Mouse (Mus musculus): ENCODE measurements around the gene Hoxc4. TPM values are rescaled to one million over a fixed set of nuclear protein-coding genes. Genes with fewer than 3 reads are reported as not detected.

Hoxc4 gene
- total RNA-seq (2014; fragmentation: Nextera tagmentation) (not detected in 2 replicates), total RNA-seq (2017) (not detected in 2 replicates)

DNA sequence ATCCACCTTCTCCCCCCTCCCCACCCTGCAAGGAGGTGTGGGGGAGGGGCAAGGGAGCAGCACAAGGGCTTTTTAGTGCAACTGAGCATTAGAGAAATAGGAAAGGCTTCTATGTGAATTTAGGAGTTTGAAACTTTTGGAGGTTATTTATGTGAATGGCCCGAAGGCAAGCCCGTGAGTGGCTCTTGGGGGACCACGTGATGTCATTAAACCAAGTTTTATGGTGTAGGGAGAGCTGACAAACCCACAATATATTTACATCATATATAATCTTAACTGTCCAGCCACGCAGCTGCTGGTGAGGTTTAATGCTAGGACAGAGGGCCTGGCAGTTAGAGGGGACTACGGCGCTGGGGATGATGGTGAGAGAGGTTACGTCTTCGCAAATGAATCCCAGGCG is at the start of gene Hoxc4:
Gene Hoxc4 (plus strand): TSS at position 299 of the 400 bp plus-strand sequence.
- no peak for ATAC-seq (replicated peaks; ENCODE audit: low FRiP score, low TSS enrichment, poor library complexity, severe bottlenecking)

DNA sequence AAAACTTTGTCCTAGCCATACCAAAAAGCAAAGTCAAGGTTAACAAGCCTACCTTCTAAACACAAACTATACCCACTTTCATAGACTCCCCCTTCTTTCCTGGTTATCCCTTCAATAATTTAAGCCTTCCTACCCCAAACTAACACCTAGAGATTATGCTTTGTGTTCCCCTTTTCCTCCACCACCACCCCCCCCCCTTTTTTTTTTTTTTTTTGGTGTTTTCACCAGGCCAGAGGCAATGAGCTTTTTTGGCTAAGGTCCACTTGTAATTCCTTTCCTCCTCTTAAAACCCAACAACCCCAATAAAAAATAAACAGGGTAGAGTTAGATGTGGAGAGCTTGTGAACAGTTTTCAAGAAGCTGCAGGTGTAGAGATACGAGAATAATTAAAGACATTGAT is 49.4 kb upstream of the Hoxc4 start:
- no peak for ATAC-seq (replicated peaks; ENCODE audit: low FRiP score, low TSS enrichment, poor library complexity, severe bottlenecking)

DNA sequence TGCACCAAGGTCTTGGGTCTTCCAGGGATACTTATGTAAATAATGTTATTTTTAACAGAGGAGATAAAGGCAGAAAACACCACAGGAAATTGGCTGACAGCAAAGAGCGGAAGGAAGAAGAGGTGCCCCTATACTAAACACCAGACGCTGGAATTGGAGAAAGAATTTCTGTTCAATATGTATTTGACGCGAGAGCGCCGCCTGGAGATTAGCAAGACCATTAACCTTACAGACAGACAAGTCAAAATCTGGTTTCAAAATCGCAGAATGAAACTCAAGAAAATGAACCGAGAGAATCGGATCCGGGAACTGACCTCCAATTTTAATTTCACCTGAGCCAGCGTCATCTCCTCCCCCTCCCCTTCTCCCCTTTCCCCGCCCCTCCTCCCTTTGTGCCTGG is 48.0 kb upstream of the Hoxc4 start:
- ATAC-seq (replicated peaks; ENCODE audit: low FRiP score, low TSS enrichment, poor library complexity, severe bottlenecking) = no peak

DNA sequence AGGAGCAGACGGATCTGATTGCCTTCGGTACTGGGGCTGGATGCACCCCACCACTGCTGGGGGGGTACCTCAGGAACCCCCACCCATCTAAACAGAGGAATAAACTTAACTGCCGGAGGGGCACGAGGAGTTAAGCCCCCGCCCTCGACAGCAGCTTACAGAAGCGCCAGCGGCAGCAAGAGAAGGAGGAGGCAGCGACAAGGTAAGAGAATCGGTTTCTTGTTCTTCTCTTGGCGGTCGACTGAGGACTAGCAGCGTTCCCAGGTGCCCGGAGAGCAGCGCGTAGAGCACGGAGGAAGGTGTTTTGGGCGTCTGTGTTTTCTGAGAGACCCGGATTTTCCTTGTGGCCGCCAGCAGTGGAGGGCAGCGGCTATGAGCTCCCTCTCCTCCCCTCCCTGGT is 46.5 kb upstream of the Hoxc4 start:
- ATAC-seq (replicated peaks; ENCODE audit: low FRiP score, low TSS enrichment, poor library complexity, severe bottlenecking) = no peak

DNA sequence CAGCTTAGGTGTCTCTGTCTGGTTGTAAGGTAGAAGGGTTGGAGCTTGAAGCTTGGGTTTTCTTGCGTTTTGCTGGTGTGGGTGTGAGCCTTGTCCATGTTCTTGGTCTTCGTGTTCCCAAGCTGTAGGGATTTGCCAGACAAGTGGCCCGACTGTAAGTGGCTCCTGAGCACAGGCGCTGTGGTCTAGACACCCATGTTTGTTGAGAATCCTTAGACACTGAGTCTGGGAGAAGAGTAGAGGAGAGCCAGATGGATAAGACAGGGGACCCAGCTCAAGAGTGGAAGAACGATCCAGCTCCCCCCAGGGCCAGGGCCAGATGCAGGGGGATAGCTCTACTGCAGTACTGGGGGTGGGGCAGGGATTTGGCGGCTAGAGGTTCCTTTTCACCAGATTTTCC is 46.0 kb upstream of the Hoxc4 start:
- ATAC-seq (replicated peaks; ENCODE audit: low FRiP score, low TSS enrichment, poor library complexity, severe bottlenecking) = no peak

DNA sequence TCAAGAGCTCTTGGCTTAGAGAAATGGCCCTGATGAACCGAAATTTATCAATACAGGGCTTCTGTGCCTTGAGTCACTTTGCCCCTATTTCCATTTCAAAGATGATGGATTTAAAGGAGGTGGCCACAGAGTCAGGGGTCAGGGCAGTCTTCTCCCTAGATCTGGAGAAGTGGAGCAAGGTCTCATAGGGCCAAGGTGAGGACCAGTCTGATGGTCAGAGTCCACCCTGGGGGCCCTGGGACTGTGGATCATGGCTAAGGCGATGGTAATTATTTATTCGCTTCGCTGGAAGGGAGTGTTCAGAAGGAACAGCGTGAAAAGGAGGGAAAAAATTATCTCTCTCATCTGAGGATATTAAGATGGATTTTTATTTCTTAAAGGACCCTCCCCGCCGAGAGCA is 43.7 kb upstream of the Hoxc4 start:
- ATAC-seq (replicated peaks; ENCODE audit: low FRiP score, low TSS enrichment, poor library complexity, severe bottlenecking) = no peak

DNA sequence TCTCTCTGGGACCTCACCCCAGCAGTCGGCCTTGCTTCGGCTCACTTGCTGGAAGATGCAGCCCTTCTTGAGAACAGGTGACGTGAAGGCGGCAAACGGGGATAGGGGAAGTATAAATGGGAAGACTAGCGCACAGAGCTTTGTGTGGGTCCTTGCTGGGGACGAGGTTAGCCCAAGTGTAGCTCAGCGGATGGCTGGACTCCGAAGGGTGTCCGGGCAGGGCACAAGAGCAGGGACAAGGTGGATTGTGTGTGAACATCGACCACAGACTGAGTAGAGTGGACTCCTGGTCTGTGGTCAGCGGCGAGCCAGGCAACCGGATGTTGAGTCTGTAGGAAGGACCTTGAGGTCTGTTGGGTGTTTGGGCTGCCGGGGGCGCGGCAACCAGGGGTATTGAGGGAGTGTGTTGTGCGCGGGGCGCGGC is 43.0 kb upstream of the Hoxc4 start:
- ATAC-seq (replicated peaks; ENCODE audit: low FRiP score, low TSS enrichment, poor library complexity, severe bottlenecking) = no peak

DNA sequence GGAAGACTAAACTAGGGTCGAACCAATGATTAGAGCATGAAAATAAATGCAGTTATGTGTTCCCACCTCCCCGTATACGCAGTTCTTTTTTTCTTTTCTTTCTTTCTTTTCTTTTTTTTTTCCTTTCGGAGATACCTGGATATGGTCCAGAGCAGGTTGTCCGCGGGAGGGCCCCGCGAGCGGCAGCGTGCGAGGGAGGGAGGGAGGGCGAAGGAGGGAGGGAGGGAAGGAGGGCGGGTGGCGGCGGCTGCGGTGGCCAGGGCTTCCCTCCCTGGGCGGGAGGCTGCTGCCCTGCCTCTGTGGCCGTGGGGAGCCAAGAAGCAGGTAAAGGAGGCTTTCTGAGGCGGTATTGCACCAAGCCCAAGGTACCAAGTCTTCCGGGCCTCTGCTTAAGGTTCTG is 42.6 kb upstream of the Hoxc4 start, which contains the start of gene Hoxc9:
Gene Hoxc9 (plus strand): TSS at position 269 of the 400 bp plus-strand sequence.
- no peak for ATAC-seq (replicated peaks; ENCODE audit: low FRiP score, low TSS enrichment, poor library complexity, severe bottlenecking)

DNA sequence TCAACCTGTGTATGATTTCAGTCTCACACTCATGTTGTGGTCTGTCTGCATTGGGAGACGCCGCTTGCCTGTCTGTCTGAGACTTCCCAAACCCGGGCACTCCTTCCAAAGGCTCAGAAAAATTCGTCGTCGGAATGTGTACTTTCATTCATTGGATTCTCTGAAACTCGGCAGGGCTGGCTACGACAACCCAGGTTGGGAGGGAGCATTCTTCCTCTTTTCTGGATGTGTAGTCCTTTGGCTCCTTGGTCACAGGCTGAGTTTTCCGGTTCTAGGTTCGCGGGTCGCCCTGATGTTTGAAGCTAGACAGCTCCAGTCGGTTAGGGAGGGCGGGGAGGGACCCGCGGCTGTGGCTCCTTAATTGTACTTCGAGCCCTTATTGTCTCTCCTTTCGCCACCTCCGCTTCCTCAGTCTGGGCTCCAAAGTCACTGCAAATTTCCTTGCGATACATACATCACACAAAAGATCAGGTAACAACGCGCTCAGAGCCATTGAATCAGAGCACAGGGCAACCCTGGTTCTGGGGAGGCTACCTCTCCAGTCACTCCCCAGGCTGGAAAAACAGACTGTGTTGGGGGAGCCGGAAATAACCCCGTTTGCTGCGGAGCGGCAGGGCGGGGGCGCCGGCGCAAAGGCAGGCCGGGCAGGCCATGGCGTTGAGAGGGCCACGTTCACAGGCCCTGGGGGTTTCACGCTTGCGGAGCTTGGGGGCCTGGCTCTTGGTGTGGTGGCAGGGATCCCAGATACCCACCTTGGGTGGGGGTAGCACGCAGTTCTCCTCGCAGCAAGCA is 41.9 kb upstream of the Hoxc4 start:
- no peak for ATAC-seq (replicated peaks; ENCODE audit: low FRiP score, low TSS enrichment, poor library complexity, severe bottlenecking)

DNA sequence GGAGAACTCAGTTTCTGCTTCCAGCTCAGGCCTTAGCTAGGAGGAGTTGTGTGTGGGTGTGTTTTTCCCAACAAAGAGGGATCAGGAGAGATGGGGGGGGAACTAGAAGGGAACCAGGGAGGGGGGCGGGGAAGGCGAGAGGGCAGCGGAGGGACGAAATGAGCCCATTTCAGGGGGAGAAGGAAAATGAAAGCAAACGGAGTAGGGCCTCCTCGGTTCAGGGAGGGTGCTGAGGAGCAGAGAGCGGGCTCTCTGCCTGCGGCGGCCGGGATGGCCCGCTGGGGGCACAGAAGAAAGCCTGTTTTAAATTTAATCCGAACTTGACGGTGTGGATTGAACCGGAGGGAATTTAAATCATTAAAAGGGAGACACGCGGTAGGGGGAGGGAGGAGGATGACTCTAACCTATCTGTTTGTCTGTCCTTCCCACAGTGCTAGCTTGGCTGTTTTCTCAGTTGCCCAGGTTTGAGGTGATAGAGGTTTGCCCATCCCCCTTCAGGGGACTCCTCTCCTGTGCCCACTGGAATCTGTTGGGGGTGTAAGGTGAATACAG is 41.2 kb upstream of the Hoxc4 start:
- no peak for ATAC-seq (replicated peaks; ENCODE audit: low FRiP score, low TSS enrichment, poor library complexity, severe bottlenecking)

DNA sequence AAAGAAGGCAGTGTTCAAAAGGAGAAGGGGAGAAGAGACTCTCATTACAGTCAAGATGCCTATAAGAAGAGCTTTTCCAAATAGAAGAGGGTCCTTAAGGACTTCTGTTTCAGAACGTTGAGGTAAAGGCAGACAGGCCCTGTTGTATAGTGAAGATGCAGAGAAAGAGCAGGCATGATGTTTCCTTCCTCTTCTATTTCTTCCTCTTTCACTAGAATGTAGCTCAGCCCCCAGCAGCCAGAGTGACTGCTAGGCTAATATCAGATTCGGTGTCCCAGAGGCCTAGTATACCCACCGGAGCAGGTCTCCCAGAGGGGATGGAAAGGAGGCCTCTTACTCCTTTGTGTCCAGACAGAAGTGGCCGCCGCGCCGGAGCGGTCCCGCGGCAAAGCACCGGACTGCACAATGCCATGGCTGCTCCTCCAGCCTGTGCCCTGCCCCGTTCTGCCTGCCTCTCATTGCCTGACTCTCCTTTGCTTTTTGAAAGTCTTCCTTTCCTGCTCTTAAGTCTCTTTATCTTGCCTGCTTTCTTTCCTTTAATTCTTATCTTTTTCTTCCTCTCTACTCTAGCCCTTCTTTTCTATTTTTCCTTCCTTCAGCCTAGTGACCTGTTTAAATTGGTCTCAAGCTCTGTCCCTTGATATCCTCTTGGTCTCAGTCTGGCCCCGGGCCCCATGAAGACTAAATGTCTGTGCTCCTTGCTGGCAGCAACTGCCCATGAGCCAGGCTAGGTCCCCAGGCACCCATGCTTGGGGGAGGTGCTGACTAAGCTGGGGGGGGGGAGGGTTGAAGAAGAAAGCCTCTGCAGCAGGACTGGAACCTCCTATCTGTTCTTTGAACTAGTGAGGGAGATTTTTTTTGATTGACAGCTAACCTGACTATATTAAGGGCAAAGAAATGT is 39.9 kb upstream of the Hoxc4 start:
- no peak for ATAC-seq (replicated peaks; ENCODE audit: low FRiP score, low TSS enrichment, poor library complexity, severe bottlenecking)

DNA sequence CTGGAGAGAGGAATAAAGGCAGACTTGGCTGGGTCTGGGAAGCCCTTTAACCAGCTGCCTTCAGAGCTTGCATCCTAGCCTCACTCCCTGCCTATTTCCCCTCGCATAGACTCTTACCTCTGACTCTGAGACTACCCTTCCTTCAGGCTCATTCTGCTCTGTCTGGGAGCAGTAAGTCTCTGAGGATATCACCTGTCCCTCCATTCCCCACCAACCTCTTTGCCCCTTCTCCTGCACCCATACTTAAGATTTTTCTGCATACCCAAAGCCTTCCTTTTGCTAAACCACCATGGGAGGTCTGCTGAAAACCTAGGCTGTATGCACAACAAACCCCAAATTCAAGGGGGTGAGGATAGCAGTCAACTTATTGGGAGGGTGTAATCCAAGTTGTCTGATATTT is 38.8 kb upstream of the Hoxc4 start:
- ATAC-seq (replicated peaks; ENCODE audit: low FRiP score, low TSS enrichment, poor library complexity, severe bottlenecking) = no peak

DNA sequence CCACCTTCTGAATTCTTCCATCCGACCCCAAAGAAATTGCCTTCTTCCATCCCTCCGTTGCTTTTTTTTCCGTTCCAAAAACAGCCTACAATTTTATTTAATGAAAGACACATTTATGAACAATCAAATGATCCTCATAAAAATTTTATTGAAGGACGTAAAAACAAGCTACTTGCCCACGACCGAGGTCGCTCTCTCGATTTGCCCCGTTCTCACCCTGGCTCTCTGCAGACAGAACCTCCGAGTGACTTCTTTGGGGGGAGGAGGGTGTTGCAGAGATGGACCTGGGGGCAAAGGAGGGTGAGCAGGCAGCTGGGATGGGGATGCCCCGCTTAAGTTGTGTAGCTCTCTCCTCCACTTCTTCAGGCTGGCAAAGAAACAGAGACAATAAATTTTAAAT is 38.4 kb upstream of the Hoxc4 start:
- ATAC-seq (replicated peaks; ENCODE audit: low FRiP score, low TSS enrichment, poor library complexity, severe bottlenecking) = no peak

DNA sequence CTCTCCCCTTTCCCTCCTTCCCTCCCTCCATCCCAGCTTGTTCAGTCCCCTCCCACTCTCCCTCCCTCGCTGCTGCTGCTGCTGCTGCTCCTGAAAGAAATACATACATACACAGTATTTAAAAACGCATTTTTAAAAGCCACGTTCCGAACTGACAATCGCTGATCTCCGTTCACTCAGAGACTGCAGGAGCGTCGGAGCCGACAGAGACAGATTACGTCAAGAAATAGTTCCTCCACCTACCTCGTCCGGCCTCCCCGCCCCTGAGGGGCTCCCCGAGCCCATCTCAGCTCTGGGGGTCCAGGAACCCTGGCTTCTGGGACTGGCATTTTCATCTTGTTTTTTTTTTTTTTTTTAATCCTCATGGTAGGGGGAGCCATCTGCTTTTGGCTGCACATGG is 37.8 kb upstream of the Hoxc4 start:
- ATAC-seq (replicated peaks; ENCODE audit: low FRiP score, low TSS enrichment, poor library complexity, severe bottlenecking) = no peak

DNA sequence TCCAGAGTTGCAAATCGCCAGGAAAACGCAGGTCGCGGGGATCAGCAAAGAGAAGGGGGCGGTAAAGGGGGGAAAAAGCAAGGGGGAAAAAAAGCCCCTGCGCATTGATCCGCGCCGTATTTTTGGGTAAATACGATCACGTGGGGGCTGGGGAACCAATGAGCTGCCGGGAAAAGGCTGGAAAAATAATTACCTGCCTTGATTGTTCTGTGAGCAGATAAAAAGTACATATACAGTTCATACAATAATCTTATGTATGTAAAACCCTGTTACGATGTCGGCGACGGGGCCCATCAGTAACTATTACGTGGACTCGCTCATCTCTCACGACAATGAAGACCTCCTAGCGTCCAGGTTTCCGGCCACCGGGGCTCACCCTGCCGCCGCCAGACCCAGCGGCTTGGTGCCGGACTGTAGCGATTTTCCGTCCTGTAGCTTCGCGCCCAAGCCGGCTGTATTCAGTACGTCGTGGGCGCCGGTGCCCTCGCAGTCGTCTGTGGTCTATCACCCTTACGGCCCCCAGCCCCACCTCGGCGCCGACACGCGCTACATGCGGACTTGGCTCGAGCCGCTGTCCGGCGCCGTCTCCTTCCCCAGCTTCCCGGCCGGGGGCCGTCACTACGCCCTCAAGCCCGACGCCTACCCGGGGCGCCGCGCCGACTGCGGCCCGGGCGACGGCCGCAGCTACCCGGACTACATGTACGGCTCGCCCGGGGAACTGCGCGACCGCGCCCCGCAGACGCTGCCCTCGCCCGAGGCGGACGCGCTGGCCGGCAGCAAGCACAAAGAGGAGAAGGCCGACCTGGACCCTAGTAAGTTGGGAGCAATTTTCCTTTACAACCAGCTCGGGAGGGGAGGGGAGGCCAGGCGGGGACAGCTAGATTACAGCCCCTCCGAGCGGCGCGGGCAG is 37.1 kb upstream of the Hoxc4 start:
- ATAC-seq (replicated peaks; ENCODE audit: low FRiP score, low TSS enrichment, poor library complexity, severe bottlenecking) = no peak; the same call in 1 of the 2 replicates

DNA sequence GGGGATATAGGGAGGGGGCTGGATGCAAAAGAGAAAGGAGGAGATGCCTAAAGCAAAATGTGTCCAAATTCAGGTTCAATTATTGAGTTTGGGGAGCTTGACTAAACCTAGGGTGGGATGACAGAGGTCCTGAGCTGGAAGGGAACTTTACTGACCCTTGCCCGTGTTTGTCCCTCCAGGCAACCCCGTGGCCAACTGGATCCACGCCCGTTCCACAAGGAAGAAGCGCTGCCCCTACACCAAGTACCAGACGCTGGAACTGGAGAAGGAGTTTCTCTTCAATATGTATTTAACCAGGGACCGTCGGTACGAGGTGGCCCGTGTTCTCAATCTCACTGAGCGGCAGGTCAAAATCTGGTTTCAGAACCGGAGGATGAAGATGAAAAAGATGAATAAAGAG is 35.0 kb upstream of the Hoxc4 start:
- ATAC-seq (replicated peaks; ENCODE audit: low FRiP score, low TSS enrichment, poor library complexity, severe bottlenecking) = no peak

DNA sequence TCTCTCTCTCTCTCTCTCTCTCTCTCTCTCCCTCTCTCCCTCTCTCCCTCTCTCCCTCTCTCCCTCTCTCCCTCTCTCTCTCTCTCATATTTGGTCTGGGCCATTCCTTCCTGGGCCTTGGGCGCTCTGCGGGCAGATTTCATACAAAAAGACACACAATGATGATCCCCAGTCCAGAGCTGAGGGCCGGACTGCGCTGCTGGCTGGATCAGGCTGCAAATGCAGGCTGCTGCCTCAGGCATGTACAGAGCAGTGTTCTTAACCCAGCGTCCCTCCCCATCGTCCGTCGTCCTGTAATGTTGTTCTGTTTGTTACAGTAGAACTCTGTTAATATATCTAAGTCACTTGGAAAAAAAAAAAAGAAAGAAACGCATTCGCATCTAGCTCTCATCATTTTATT is 34.2 kb upstream of the Hoxc4 start:
- no peak for ATAC-seq (replicated peaks; ENCODE audit: low FRiP score, low TSS enrichment, poor library complexity, severe bottlenecking)

DNA sequence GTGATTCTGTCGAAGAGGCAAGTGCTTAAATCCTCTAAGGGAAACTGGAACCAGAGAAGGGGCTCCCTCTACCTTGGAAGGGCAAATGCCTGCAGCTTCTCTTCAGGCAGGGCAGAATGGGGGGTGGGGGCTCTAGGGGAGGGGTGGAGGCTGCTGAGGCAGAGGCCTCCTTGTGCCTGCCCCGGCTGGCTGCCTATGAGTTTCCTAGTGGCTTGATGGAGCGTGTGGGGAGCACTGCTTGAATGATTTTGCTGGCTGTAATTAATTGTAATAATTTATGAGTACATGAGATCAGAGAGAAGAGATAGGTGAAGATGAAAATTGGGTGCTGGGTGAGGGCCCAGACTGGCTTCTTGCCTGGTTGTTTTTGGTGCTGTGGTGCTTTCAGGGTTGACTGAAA is 33.8 kb upstream of the Hoxc4 start:
- ATAC-seq (replicated peaks; ENCODE audit: low FRiP score, low TSS enrichment, poor library complexity, severe bottlenecking) = no peak

DNA sequence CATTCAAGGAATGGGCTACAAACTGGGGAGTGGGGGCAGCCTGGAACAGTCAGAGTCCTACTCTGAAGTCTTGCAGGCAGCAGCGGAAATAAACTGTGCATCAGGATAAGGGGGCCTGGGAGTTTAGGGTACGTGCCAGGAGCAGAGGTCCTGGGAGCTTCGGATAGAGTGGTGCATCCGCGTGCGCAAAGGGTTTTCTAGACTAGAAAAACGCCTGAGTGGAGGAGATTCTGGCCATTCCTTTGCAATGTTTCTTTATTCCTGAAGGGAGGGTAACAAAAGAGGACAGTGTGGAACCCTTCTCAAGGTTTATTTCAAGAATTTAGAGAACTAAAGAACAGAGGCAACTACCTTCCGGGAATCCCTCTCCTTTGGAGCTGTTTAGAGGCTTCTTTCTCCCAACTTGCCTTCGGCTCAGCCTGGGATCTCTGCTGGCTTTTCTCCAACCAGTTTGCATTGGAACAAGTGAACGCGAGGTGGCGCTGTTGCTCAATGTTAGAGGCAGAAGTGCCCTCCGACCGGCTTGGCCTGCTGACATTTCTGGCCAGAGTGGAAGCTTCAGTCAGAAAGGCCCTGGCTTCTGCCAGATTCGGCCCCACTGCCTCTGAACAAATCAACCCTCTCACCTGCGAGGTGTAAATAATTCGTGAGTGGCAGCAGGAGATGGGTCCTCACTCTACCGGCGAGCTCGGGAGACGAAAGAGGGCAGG is 31.5 kb upstream of the Hoxc4 start:
- peak; percentile 80 for ATAC-seq (replicated peaks; ENCODE audit: low FRiP score, low TSS enrichment, poor library complexity, severe bottlenecking)
